Mouse (Mus musculus): Measurements from ENCODE around the gene Gpc6. TPM values are rescaled to one million over a fixed set of nuclear protein-coding genes. Genes with fewer than 3 reads are reported as not detected.
A peak's percentile ranks its signal among the peaks of the same experiment; 100 is the strongest.

Gene Gpc6
- polyA plus RNA-seq, 1 experiment from 2014 or later = 37.6 TPM

GRCm38 (mm10) chr14:117786647-117787046 lies 861.5 kb downstream of the Gpc6 start:
- 49% methylated on average over 7 of the region's 7 CpGs for WGBS
- no peaks in the 10 kb centered on the region for H3K9me3 ChIP-seq
- H3K4me1 ChIP-seq (replicated peaks) = no peaks in the 10 kb centered on the region
- H3K27me3 ChIP-seq (replicated peaks) = no peaks in the 10 kb centered on the region
- H3K4me3 ChIP-seq (replicated peaks) = no peak overlapping the region
- no peak overlapping the region for H3K9ac ChIP-seq
- peak overlapping the region; percentile 31; the same call in 1 of the 2 replicates for H3K4me2 ChIP-seq (replicated peaks)
- peak; percentile 65; the same call in 1 of the 2 replicates for ATAC-seq
- no peaks in the 10 kb centered on the region for H3K36me3 ChIP-seq
- H3K27ac ChIP-seq = no peak overlapping the region

GRCm38 (mm10) chr14:117794874-117795273 lies 869.8 kb downstream of the Gpc6 start:
- Histone ChIP-seq H3K9me3 (no peaks in the 10 kb centered on the region), H3K4me1 (replicated peaks) (no peaks in the 10 kb centered on the region), H3K4me3 (replicated peaks) (no peak overlapping the region), H3K36me3 (no peaks in the 10 kb centered on the region), H3K4me2 (replicated peaks) (no peak overlapping the region), H3K27ac (no peak overlapping the region), H3K9ac (no peak overlapping the region), H3K27me3 (replicated peaks) (no peaks in the 10 kb centered on the region)
- WGBS = 82% methylated on average over 2 of the region's 2 CpGs
- ATAC-seq = no peak

- Histone ChIP-seq H3K36me3 (no peaks in the 10 kb centered on the region), H3K27me3 (replicated peaks) (no peaks in the 10 kb centered on the region), H3K4me1 (replicated peaks) (no peaks in the 10 kb centered on the region), H3K4me2 (replicated peaks) (no peak overlapping the region), H3K9ac (no peak overlapping the region), H3K4me3 (replicated peaks) (no peak overlapping the region), H3K27ac (no peak overlapping the region), H3K9me3 (no peaks in the 10 kb centered on the region)
- 81% methylated on average over 5 of the region's 5 CpGs for WGBS
- ATAC-seq = no peak
Measured at GRCm38 (mm10) chr14:117796661-117797060, 871.5 kb downstream of the Gpc6 start.

- H3K9me3 ChIP-seq = no peaks in the 10 kb centered on the region
- 95% methylated on average over 5 of the region's 5 CpGs for WGBS
Measured at GRCm38 (mm10) chr14:117800399-117800798, 875.3 kb downstream of the Gpc6 start.

GRCm38 (mm10) chr14:117807846-117808245 lies 882.7 kb downstream of the Gpc6 start:
- ATAC-seq = no peak
- Histone ChIP-seq H3K9ac (no peak overlapping the region), H3K4me3 (replicated peaks) (no peak overlapping the region), H3K4me2 (replicated peaks) (no peak overlapping the region), H3K9me3 (no peaks in the 10 kb centered on the region), H3K27me3 (replicated peaks) (no peaks in the 10 kb centered on the region), H3K27ac (no peak overlapping the region), H3K36me3 (no peaks in the 10 kb centered on the region), H3K4me1 (replicated peaks) (no peaks in the 10 kb centered on the region)
- 94% methylated on average over 4 of the region's 4 CpGs for WGBS

More at GRCm38 (mm10) chr14:117800399-117800798, 875.3 kb downstream of the Gpc6 start:
- no peak for ATAC-seq
- H3K4me3 ChIP-seq (replicated peaks) = no peak overlapping the region
- no peaks in the 10 kb centered on the region for H3K27me3 ChIP-seq (replicated peaks)
- H3K9ac ChIP-seq = no peak overlapping the region
- no peak overlapping the region for H3K27ac ChIP-seq
- H3K36me3 ChIP-seq = no peaks in the 10 kb centered on the region
- H3K4me1 ChIP-seq (replicated peaks) = no peaks in the 10 kb centered on the region
- no peak overlapping the region for H3K4me2 ChIP-seq (replicated peaks)

GRCm38 (mm10) chr14:117808326-117808725 lies 883.2 kb downstream of the Gpc6 start:
- WGBS = 88% methylated on average over 2 of the region's 2 CpGs
- H3K4me2 ChIP-seq (replicated peaks) = no peak overlapping the region
- no peak overlapping the region for H3K4me3 ChIP-seq (replicated peaks)
- no peaks in the 10 kb centered on the region for H3K27me3 ChIP-seq (replicated peaks)
- no peaks in the 10 kb centered on the region for H3K36me3 ChIP-seq
- no peak overlapping the region for H3K27ac ChIP-seq
- no peak for ATAC-seq
- H3K9ac ChIP-seq = no peak overlapping the region
- no peaks in the 10 kb centered on the region for H3K4me1 ChIP-seq (replicated peaks)
- no peaks in the 10 kb centered on the region for H3K9me3 ChIP-seq

- Histone ChIP-seq H3K9me3 (no peaks in the 10 kb centered on the region), H3K4me2 (replicated peaks) (no peak overlapping the region), H3K4me3 (replicated peaks) (no peak overlapping the region), H3K4me1 (replicated peaks) (no peaks in the 10 kb centered on the region), H3K27ac (no peak overlapping the region), H3K36me3 (no peaks in the 10 kb centered on the region), H3K9ac (no peak overlapping the region), H3K27me3 (replicated peaks) (no peaks in the 10 kb centered on the region)
- ATAC-seq = no peak
- 68% methylated on average over 15 of the region's 15 CpGs for WGBS
Measured at GRCm38 (mm10) chr14:117810321-117811270, 885.5 kb downstream of the Gpc6 start.

GRCm38 (mm10) chr14:117813473-117813872 lies 888.4 kb downstream of the Gpc6 start:
- Histone ChIP-seq H3K36me3 (no peaks in the 10 kb centered on the region), H3K4me1 (replicated peaks) (no peaks in the 10 kb centered on the region), H3K27me3 (replicated peaks) (no peaks in the 10 kb centered on the region), H3K9ac (no peak overlapping the region), H3K4me3 (replicated peaks) (no peak overlapping the region), H3K27ac (no peak overlapping the region), H3K4me2 (replicated peaks) (no peak overlapping the region), H3K9me3 (no peaks in the 10 kb centered on the region)
- WGBS = 75% methylated on average over 3 of the region's 3 CpGs
- ATAC-seq = no peak

GRCm38 (mm10) chr14:117816008-117816407 lies 890.9 kb downstream of the Gpc6 start:
- no peaks in the 10 kb centered on the region for H3K4me1 ChIP-seq (replicated peaks)
- 95% methylated on average over 9 of the region's 9 CpGs for WGBS
- no peak for ATAC-seq
- H3K9ac ChIP-seq = no peak overlapping the region
- no peak overlapping the region for H3K4me2 ChIP-seq (replicated peaks)
- no peak overlapping the region for H3K4me3 ChIP-seq (replicated peaks)
- no peak overlapping the region for H3K27ac ChIP-seq
- no peaks in the 10 kb centered on the region for H3K36me3 ChIP-seq
- no peaks in the 10 kb centered on the region for H3K27me3 ChIP-seq (replicated peaks)
- no peaks in the 10 kb centered on the region for H3K9me3 ChIP-seq

GRCm38 (mm10) chr14:117816706-117817105 lies 891.6 kb downstream of the Gpc6 start:
- Histone ChIP-seq H3K4me2 (replicated peaks) (no peak overlapping the region), H3K9ac (no peak overlapping the region), H3K4me3 (replicated peaks) (no peak overlapping the region), H3K36me3 (no peaks in the 10 kb centered on the region), H3K9me3 (no peaks in the 10 kb centered on the region), H3K27ac (no peak overlapping the region), H3K27me3 (replicated peaks) (no peaks in the 10 kb centered on the region), H3K4me1 (replicated peaks) (no peaks in the 10 kb centered on the region)
- ATAC-seq = no peak
- 70% methylated on average over 3 of the region's 3 CpGs for WGBS

GRCm38 (mm10) chr14:117817196-117817595 lies 892.1 kb downstream of the Gpc6 start:
- Histone ChIP-seq H3K27me3 (replicated peaks) (no peaks in the 10 kb centered on the region), H3K4me3 (replicated peaks) (no peak overlapping the region), H3K9me3 (no peaks in the 10 kb centered on the region), H3K27ac (no peak overlapping the region), H3K4me1 (replicated peaks) (no peaks in the 10 kb centered on the region), H3K4me2 (replicated peaks) (no peak overlapping the region), H3K36me3 (no peaks in the 10 kb centered on the region), H3K9ac (no peak overlapping the region)
- WGBS = 57% methylated on average over 4 of the region's 4 CpGs
- ATAC-seq = no peak

GRCm38 (mm10) chr14:117824491-117824890 lies 899.4 kb downstream of the Gpc6 start:
- no peak overlapping the region for H3K9ac ChIP-seq
- ATAC-seq = no peak
- no peak overlapping the region for H3K4me2 ChIP-seq (replicated peaks)
- H3K36me3 ChIP-seq = no peaks in the 10 kb centered on the region
- H3K27me3 ChIP-seq (replicated peaks) = no peaks in the 10 kb centered on the region
- no peaks in the 10 kb centered on the region for H3K4me1 ChIP-seq (replicated peaks)
- H3K27ac ChIP-seq = no peak overlapping the region
- no peak overlapping the region for H3K4me3 ChIP-seq (replicated peaks)
- H3K9me3 ChIP-seq = no peaks in the 10 kb centered on the region

All from intestine, embryonic 15.5 days (tissue).